Mouse (Mus musculus) c-Kit-positive CD71-positive TER-119-positive erythroid progenitor cells, embryonic 14.5 days (primary cell): ENCODE results near the gene Ubxn11.

Experiments used
- DNase-seq: peaks from one replicate; pipeline ENCODE4 v3.0.0-alpha.2; 2013; ENCODE audit warnings: low spot score

The Ubxn11 gene

GRCm38 (mm10) chr4:134118126-134118800 lies 15.9 kb downstream of the Ubxn11 start:
- no peak for DNase-seq

GRCm38 (mm10) chr4:134119042-134119441 lies 16.7 kb downstream of the Ubxn11 start:
- no peak for DNase-seq

- DNase-seq, result peak; percentile 54
Measured at GRCm38 (mm10) chr4:134119644-134120043, 17.3 kb downstream of the Ubxn11 start.

- no peak for DNase-seq
Measured at GRCm38 (mm10) chr4:134120192-134120805, 17.9 kb downstream of the Ubxn11 start.

- DNase-seq, result no peak
Measured at GRCm38 (mm10) chr4:134120916-134121315, 18.5 kb downstream of the Ubxn11 start.

GRCm38 (mm10) chr4:134121571-134121970 lies 19.2 kb downstream of the Ubxn11 start:
- no peak for DNase-seq

- no peak for DNase-seq
Measured at GRCm38 (mm10) chr4:134122281-134122680, 19.9 kb downstream of the Ubxn11 start.

GRCm38 (mm10) chr4:134123147-134123546 lies 20.8 kb downstream of the Ubxn11 start:
- DNase-seq, result no peak

- peak; percentile 57 for DNase-seq
Measured at GRCm38 (mm10) chr4:134123680-134124551, 21.5 kb downstream of the Ubxn11 start.

GRCm38 (mm10) chr4:134125383-134126060 lies 23.2 kb downstream of the Ubxn11 start:
- DNase-seq, result no peak

GRCm38 (mm10) chr4:134126300-134127120 lies 24.1 kb downstream of the Ubxn11 start:
- DNase-seq, result no peak

GRCm38 (mm10) chr4:134127121-134127455 lies 24.7 kb downstream of the Ubxn11 start:
- no peak for DNase-seq

- DNase-seq, result no peak
Measured at GRCm38 (mm10) chr4:134127793-134128192, 25.4 kb downstream of the Ubxn11 start.

- peak; percentile 77 for DNase-seq
Measured at GRCm38 (mm10) chr4:134128221-134128982, 26.0 kb downstream of the Ubxn11 start, which contains the start of gene Sh3bgrl3. Sh3bgrl3 (minus strand) TSS chr4:134128789.

- no peak for DNase-seq
Measured at GRCm38 (mm10) chr4:134128983-134129362, 26.6 kb downstream of the Ubxn11 start.

- no peak for DNase-seq
Measured at GRCm38 (mm10) chr4:134129482-134129881, 27.1 kb downstream of the Ubxn11 start.

GRCm38 (mm10) chr4:134132117-134132516 lies 29.7 kb downstream of the Ubxn11 start:
- no peak for DNase-seq

GRCm38 (mm10) chr4:134132519-134133095 lies 30.2 kb downstream of the Ubxn11 start:
- no peak for DNase-seq

GRCm38 (mm10) chr4:134136280-134136926 lies 34.0 kb downstream of the Ubxn11 start:
- no peak for DNase-seq

- DNase-seq, result no peak
Measured at GRCm38 (mm10) chr4:134138857-134139256, 36.5 kb downstream of the Ubxn11 start.
